Mouse (Mus musculus) urinary bladder, adult 18-20 months (tissue): Measurements from ENCODE around the gene Gm11492.

Source experiments
- DNase-seq, 2 experiments: peaks; one replicate each; pipeline ENCODE4 v3.0.0; 2022; ENCODE audit warnings: low spot score in 2 of 2, mixed read lengths in 2 of 2

Gene Gm11492

DNA sequence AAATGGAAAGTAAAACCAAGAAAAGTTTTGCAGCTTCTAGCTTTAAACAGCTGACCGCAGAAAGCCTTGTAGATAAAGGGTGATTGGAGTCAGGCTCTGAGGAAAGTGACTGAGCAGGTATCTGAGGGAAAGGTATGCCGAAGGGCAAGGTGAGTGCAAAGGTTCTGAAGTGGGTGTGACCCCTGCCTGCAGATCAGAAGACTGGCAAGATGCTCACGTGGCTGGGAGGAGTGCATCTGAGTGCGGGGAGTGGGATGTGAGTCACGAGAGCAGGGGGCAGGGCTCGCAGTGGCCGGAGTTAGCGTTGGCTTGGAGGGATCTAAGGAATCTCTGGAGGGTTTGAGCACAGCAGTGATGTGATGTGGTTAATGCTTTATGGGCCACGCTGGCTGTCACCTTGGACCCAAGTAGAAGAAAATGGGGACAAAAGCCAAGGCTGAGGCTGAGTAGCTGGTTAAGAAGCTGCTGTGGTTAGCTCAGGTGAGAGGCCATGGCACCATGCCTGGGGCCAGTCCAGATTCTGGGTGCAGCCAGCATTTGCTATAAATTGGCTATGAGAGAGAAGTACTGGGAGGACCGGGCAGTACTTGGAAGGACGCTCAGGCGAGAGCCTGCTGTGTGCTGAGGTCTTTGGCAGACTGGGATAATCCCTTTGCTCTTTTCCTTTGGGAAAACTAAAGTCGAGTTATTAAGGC, 33.1 kb downstream of the Gm11492 start:
- peak in 1 of 2 experiments; percentile 51 for DNase-seq

DNA sequence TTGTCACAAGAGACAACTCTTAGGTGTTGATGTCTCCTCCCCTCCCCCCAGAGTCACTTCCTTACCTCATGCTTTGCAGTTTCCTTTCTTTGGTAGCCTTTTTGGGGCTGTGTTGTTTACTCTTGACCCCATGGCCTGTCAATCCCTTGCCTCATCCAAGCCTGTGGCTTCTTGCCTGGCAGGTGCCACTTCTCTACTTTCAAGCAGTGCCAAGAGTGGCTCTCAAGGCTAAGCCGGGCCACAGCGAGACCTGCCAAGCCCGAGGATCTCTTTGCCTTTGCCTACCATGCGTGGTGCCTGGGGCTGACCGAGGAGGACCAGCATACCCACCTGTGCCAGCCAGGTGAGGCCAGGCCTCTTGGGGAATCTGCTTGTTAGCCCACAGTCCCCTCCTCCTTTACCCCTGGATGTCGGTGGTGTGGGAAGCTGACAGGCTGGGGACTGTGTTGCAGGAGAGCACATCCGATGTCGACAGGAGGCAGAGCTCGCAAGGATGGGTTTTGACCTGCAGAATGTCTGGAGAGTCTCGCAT, 33.9 kb downstream of the Gm11492 start:
- no peak for DNase-seq

DNA sequence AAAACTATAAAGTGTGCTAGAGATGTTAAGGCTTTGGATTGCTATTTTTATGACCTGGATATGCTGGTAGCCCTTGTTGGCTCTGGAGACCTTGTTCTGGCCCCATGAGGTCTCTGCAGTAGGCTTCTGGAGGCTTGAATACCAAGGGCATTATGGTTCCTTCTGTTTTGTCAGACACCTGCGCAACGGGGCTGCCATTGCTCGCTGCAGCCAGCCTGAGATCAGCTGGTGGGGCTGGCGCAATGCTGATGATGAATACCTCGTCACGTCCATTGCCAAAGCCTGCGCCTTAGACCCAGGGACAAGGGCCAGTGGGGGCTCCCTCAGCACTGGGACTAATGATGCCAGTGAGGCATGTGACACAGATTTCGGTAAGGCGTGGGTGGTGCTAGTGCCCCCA, 35.8 kb downstream of the Gm11492 start:
- no peak for DNase-seq

DNA sequence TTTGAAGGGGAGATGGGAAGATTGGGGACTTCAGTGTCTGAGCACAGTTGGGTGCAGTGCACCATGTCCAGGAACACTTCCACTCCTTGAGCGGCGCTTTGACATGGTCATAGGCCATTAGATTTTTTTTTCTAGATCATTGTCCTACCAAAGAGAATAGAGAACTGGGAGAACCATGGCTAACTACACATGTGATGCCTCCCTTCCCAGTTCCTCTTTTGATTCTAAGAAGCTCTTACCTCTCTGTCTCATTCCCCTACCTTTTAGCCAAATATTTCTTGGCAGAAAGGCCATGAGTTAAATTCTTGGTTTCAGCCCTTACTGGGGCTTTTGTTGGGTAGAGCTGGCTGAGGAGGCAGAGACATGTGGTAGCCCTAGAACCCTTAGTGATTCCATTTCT, 37.1 kb downstream of the Gm11492 start:
- no peak for DNase-seq

DNA sequence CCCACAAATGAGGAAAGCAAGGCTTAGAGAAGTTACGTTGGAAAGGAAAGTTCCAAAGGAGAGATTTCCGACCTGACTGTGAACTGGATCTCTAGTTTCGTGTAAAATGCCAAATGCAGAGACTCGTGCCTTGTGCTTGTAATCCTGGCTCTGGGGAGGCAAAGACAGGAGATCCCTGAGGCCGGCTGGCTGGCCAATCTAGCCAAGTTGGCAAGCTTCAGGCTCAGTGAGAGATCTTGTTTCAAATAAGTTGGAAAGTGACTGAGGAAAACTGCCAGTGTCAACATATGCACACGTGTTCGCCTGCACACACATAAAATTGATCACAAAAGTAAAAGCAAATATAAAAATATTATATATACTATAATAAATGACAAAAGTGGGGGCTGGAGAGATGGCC, 42.8 kb downstream of the Gm11492 start:
- DNase-seq: no peak

DNA sequence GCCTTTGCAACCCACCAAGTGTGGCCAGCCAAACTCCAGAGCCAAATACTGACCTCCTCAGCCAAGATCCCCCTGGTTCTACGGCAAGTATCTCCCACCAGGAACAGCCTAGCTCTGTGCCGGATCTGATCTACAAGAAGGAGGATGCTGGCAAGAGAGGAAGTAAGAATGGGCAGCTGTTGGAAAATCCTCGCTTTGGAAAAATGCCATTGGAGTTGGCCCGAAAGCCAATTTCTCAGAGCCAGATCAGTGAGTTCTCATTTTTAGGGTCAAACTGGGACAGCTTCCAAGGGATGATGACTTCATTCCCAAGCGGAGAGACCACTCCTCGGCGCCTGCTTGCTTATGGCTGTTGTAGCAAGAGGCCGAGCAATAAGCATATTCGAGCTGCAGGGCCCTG, 45.1 kb downstream of the Gm11492 start:
- no peak for DNase-seq

DNA sequence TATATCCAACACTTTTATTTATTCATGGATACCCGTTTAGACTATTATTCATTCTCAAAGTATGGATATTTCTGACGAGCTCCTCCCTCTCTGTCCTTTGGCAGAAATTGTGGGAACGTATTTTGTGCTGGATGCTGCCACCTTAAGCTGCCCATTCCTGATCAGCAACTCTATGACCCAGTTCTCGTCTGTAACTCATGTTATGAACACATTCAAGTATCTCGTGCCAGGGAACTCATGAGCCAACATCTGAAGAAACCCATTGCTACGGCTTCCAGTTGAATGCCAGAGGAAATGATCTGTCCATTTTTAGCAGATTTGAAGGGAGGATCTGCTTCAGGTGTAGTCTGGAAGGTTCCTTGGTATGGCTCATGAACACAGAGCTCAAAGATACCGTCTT, 47.5 kb downstream of the Gm11492 start:
- DNase-seq: no peak

DNA sequence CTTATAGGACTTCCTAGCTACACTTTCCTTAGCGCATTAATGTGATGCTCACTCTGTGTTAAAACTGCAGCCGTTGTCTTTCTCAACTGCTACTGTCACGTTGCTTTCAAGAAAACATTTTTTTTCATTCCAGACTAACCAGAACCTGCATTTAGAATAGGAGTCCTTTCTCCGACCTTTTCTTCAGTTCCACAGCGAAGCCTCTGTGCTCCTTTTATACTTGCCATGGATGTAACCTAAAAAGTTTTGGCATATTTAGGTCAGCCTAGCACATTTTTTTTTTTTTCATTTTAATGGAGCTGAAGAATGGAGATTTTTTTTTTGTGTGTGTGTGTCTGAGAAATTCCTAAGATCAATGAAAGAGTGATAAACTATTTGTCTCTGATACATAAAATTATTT, 49.1 kb downstream of the Gm11492 start:
- DNase-seq: no peak

DNA sequence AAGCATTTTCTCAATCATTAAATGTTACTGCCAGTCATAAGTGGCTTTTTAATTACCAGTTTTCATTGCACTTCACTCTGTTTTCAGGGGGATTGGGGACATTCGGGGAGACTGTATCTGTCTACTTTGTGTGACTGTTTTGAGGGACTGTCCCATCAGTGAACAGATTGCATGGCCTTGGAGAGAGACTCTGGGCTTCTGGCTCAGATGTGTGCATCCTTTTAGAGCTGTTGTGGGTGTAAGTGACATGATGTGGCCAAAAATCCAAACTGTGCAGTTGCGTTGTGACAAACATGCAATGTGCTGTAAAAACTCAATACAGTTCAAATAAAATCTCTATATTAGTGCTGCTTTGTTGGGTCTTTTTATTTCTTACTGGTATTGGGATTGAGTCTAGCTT, 49.5 kb downstream of the Gm11492 start:
- DNase-seq: no peak

DNA sequence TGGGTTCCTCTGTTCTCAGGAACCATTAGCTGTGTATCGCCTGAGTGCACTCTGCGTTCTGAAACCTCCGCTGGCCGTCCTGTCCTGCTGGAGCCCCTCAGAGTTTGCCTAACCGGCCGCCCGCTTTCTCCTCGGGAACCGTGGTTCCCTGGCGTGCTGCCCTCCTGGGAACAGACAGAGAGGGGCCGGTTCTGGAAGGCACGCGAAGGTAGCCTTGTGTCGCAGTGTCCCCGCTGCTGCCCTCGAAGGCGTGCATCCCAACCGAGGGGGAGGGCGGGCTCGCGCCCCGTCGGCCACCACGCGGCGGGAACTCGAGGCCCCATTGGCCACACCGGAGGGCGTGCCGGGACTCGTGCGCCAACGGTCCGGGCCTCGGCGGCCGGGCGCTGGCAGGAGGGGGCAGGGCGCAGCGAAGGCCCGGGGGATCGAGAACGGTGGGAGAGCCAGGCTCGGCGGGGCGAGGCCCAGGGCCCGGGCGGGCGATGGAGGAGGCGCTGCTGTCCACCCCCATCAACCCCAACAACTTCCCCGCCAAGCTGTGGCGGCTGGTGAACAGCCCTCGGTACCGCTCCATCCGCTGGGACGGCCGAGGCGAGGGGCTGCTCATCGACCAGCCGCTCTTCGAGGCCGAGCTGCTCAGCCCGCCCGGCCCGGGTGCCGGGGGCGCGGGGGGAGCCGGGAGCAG, 50.5 kb downstream of the Gm11492 start, which contains the start of gene Hsf5:
TSS of gene Hsf5 (plus strand) at position 375 of the 685 bp plus-strand sequence.
- DNase-seq: no peak

DNA sequence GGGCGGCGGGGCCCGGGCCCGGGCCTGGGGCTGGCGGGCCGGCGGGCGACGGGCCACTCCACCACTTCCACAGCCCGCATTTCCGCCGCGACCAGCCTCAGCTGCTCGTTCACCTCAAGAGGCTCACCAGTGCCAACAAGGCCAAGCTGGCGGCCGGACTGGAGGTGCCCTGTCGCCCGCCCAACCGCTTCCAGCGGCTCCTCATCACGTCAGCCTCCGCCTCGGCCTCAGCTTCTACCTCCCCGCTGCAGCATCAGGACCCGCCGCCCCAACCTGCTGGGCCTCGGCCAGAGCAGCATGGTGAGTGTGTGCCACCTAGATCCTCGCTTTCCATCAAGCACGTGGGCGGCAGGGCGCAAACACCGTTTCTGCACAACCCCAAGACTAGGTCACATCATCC, 51.2 kb downstream of the Gm11492 start:
- no peak for DNase-seq
